Mouse (Mus musculus) A20 (cell line): ENCODE measurements around the gene Tpt1.
"Not testable (repeated sequence)": the region's sequence is repeated elsewhere in the genome, so short reads cannot be mapped to it uniquely, and the experiment has no call there.

Source experiments
- DNase-seq: peaks from one replicate; pipeline ENCODE4 v3.0.0-alpha.2; 2011; ENCODE audit warnings: low read depth, low spot score

Gene Tpt1

DNA sequence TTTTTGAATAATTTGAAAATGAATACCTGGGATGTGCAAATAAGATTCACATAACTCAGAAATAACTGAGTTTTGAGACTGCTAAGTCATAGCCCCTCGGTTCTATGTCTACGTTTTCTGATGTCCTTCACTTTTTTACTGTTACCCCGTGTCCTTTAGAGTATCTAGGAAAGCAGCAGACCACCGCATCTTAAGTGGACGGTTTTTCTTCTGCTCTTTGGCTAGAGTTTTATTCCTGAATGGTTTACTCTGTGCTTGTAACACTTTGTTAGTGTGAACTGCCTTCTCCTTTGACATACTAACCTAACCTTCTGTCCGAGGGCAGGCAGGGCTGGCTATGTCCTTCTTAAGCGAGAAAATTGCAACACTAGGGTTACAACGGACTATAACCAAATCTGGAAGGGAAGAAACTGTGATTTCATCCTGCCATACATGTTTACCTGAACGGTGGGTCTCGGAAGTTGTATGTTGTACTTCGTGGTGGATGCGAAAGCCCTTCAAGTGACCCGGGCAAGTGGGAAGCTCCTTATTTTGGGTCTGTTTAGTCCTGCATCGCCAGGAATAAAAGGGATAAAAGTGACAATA lies 690 bp upstream of the Tpt1 start:
- no peak for DNase-seq

DNA sequence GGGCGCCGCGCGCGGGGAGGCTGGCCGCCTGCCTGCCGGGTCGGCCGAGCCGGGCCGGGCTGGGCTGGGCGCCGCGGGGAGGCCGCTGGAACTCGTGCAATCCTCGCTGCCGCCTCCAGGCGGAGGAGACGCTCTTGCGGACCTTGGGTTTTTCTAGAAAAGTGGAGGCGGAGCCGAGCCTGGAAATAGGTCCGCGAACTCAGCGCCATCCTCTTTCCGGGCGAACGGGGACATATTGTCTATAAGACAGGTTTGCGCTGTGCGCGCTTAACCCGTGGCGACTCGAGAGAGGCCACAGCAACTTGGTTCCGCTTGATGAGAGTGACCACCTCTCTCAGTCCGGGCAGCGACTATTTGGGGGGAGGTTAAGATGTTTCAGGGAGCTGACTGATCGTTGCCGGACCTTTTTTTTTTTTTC lies 814 bp downstream of the Tpt1 start:
- DNase-seq = peak; percentile 87

DNA sequence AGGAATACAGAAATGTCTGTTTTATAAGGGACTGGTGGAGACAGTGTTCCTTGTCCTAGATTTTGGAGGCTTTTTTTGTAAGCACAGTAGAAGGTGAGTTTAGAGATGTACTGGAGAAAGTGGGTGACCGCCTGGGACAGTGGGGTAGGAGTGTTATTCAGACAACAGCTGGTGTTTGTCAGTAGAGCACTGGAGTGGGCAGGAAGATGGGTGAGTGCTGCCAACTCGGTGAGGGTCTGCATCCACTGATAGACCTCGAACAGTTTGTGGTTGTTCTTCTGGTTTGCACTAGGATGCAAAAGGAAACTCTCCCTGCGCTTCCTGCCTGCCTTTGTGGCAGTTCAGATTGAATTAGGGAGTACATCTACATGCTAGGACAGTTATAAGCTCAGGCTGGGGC lies 2.8 kb downstream of the Tpt1 start:
- no peak for DNase-seq

DNA sequence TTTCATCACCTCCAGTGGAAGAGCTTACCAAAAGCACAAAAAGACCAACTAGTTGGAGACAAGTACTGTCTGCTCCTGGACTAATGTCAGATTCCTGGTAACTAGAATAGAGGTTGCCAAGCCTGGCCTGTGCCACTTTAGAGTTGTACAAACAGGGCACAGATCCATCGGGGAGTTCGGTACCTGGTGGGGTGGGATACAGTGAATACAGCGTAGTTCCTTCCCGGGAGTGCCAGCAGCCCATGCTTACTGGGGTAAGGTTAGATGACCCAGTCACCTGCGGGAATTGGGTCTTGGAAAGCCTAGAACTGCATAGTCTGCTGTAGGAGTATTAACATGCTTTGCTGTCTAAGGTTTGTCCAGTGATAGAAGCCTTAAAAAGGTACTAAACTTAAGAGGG lies 3.6 kb downstream of the Tpt1 start:
- DNase-seq = no peak

DNA sequence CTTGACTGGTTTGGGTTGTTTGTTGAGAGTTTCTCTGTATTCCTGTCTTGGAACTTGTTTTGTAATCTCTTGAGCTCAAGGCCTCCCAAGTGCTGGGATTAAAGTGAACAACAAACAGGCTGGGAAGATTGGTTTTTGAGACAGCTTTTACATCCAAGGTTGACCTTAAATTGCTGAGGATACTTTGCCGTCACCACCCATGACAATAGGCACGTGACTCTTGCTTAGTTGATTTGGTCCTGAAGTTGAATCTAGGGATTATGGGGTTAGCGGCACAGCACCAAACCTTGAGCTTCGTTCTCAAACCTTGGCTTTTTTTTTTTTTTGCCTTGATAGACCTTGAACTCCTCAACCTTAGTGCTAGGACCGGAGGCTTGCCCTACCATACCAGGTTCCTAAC lies 4.3 kb downstream of the Tpt1 start:
- DNase-seq = no peak

DNA sequence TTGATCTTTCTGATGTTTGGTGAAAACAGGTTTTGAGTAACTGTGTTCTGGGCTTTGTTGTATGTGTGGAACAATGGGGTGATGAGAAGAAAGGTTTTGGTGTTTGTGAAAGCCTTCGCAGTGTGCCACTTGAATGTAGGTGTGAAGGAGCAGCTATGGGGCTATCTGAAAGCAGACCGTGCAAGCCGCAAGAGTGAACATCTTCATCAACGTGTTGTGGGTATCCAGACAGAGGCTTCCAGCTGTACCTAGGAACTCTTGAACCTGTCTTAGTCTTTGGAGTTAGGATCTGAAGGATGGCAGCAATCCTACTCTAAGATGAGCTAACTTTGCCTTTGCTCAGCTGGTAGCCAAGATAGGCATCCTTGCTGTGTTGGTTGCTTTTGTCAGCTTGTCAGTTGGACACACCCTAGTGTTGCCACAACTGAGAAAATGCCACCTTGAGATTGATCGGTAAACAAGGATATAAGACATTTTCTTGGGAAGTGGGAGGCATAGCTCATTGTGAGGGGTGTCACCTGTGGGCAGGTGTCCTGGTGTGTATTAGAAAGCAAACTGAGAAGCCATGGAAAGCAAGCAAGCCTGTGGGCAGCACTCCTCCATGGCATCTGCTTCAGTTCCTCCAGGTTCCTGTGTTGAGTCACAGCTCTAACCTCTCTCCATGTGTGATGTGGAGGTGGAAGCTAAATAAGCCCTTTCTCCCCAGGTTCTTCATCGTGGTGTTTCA lies 5.1 kb downstream of the Tpt1 start:
- DNase-seq = no peak

DNA sequence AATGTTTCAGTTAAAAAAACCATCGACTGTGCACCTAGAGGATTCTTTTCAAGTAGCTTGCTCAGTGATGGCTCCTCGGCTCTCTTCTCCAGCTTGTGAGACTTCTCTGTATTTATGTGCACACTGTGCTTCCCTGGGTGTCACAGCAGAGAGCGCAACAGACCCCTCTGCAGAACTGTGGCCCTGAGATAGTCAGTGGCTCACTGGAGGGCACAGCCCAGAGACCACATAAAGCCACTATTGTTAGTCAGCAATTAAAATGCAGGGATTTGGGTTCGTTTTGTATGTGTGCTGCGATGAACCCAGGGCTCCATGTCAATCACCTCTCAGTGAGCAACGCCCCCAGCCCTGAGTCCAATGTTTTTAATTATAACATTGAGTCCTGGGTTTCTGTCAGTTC lies 5.9 kb downstream of the Tpt1 start:
- DNase-seq = no peak

DNA sequence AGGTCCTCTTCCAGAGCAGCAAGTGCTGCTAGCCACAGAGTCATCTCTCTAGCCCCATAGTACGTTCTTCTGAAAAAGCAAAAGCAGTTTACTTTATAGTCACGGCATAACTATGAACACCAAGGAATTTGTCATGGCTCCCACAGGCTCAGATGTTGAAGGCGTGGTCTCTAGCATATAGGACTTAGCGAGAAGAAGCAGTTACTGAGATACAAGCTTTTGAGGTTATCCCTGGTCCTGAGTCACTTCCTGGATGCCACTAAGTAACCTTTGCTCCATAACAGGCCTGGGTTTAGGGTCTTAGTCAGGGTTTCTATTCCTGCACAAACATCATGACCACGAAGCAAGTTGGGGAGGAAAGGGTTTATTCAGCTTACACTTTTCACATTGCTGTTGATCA lies 7.1 kb downstream of the Tpt1 start:
- DNase-seq = no peak

DNA sequence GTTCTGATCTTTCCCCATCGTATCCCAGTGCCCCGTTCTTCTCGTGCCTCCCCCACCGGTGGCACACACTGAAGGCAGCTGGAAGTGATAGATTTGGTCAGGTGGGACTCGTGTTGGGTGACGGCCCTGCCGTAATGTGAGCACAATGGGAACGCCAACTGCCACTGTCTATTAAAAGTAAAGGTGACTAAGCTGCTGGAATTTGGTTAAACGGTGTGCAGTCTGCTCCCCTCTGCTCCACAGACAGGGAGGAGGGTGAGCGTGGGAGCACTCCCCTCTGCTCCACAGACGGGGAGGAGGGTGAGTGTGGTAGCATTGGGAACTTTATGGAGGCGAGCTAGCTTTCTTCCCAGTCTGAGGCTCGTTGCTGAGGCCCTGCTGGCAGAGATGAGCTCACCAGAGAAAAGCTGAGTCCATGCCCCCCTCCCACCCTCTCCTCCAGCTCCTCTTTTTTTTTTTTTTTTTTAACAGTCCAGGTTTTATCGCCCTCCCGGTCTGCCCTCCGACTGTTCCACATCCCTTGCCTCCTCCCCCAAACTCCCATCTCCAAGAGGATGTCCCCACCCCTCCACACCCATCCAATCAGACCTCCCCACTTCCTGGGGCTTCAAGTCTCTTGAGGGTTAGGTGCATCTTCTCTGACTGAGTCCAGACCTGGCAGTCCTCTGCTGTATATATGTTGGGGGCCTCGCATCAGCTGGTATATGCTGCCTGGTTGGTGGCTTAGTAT lies 10.5 kb downstream of the Tpt1 start:
- DNase-seq = no peak

DNA sequence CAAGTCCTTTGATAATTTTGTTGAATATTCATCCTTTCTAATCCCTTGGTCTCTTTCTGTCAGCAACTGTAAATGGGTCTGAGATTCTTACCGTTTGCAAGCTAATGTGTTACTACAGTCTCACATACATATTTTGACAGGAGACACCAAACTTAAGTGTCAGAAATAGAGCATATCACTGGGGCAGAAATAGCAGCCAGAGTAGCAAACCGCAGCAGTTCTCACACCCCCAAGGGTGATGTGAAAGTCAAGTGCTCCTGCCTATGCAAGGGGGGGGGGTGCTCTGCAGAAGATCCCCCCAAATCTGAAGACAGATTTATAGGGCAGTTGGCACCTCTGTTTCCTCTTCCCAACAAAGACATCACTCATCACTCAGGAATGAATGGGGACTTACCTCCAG lies 13.3 kb downstream of the Tpt1 start:
- peak; percentile 60 for DNase-seq

DNA sequence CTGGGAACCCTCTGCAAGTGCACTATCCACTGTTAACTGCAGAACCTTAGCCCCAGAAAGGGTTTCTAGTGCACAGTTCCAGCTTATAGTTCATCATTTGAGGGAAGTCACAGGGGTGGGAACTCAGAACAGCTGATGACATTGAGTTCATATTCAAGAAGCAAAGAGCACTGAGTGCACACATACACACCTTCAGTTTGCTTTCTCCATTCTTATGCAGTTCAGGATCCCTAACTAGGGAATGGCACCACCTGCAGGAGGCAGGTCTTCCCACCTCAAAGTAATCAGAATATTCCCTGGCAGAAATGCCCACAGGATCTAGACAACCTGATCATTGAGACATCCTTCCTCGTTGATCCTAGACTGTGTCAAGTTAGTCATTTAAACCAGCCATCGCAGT lies 14.7 kb downstream of the Tpt1 start:
- no peak for DNase-seq

DNA sequence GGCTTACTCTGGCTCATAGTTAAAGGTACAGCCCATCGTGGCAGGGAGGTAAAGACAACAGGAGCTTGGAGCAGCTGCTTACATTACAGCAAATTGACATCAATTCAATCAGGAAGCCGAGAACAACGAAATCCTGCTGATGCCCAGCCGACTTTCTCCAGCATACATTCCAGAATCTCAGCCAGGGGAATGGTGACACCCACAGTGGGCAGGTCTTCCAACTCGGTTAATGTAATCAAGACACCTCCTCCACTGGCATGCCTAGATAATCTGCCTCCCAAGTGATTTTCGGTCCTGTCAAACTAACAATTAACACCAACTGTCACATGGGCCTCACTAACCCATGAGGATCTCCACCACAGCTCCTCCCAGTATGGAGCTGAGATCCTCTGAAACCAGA lies 17.8 kb downstream of the Tpt1 start:
- DNase-seq = no peak

DNA sequence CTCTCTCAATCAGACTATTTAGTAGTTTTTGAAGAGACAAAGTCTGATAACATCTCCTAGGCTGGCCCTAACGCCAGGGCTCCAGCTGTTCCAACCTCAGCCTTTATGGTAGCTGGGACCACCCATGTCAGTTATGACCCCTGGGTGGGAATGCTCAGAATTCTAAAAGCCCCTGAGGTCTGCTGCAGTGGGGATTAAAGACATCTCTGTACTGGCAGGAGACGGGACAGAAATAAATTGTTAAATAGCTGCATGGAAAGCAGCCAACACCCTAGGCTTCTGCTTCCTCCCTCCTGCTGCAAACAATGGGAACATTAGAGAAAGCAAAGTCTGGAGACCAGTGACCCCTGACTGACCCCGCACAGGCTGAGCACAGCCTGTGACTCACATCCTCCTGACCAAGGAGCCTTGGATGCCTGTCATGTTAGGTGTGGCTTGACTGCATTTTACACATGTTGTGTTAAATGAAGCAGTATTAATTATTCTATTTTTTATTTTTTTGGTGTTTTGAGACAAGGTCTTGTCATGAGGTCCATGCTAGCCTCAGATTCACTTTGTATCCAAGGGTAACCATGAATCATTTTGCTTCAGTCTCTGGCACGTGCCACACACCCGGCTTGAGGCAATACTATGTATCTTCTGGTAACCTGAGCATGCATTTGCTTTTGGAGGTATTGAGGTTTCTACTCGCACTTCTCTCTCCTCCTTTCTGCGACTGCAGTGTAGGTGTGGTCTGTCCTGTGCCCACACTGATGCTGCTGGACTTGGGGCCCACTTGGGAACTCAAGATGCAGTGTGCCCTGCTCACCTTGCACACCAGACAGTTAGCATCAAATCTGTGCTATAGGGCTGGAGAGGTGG lies 18.9 kb downstream of the Tpt1 start:
- DNase-seq = no peak

DNA sequence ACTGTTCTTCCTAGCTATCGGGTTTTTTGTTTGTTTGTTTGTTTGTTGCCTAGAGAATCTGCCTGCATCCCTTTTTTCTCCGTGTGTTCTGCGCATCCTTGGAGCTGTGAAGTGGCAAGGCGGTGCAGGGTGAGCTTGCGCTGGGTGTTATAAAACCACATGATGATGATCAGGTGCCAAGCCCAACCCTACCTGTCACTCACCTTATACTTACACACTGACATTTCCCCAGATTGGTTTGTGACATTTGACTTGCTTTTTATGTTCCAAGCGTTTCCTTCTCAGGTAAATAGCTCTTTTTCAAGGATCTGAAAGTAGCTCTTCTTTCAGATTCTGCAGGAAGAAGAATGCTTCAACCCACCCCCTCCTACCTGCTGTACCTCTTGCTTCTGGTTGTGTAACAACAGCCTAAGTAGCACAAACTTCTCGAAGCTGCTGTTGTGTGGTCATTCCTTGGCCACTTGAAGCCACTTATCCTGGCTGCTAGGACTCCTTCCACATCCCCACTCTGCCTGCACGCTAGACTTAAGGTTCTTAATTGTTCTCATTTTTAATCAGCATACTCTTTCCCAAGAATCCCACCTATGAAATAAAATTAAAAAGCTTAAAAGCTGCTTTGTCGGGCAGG lies 21.9 kb downstream of the Tpt1 start:
- DNase-seq = no peak

DNA sequence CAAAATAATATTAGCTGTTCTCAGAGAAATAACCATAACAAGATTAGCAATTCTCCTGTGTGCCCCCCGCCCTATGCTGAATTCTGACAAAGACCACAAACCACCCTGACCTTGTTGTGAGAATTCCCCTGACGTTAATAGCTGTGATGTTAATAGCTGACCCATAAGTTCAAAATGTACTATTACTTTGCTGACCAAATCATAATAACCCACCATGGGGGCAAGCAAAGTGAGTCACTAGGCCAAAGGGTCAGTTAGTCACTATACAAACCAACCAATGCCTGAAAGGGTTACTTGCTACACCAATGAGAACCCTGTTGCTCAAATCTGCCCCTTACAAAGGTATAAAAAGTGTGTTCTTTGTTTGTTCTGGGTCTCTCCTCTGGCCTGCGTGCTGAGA lies 23.1 kb downstream of the Tpt1 start:
- not testable (repeated sequence) for DNase-seq

DNA sequence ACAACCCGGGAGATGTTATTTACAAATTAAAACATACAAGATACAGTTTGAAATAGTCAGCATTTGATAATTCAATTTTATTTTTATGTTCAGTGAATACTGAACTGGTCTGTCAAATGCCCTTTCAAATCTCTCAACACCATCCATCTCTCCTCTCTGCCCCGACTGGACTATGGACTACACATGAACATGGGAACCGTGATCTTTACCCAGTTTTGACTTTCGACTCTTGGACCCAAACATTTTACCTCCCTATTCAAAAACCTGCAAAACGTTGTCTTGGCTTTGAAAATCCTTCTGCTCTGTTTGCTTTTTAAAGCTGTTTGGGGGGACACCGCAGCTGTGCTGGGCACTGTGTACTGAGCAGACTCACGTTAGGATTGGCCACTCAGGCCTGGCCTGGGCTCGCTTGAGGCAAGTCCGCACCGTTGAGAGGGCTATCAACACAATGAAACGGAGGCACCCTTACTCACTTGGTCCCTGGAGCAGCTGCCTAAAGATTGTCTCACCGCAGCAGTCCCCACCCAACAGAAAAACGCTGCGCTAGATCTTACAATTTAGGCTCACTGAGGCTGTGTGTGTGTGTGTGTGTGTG lies 25.0 kb downstream of the Tpt1 start:
- DNase-seq = no peak

DNA sequence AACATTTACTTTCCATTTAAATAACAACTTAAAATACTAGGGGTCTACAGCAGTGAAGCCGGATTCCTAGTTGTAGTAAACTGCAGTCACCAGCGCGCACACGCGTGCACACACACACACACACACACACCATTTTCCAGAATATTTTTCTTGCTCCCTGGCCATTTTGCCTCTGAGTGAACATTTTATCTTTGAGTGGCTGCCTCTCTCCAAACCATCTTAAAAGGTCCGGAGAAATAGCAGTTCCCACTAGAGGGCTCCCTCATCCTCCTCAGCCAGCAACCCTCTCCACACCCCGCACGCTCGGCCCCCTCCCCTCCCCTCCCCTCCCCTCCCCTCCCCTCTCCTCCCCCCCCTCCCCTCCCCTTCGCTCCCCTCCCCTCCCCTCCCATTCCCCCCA lies 25.7 kb downstream of the Tpt1 start:
- DNase-seq = peak; percentile 60

DNA sequence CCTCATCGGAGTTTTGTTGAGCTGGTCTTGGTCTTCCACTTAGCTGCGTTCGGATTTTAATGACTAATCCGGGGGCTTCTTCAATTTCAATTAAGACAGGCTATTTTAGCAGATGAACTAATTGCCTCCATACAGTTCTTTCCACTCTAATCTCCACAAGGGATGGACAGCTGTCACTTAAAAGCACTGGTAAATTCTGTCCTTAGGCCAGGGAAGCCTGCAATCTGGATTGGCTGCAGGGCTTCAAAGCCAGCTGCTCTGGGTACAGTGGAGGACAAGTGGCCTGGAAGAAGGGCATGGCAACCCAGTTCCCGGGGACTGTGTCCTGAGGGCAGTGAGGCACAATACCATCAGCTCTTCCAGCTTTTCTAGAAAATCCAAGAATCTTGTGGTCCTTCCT lies 26.2 kb downstream of the Tpt1 start:
- DNase-seq = no peak

DNA sequence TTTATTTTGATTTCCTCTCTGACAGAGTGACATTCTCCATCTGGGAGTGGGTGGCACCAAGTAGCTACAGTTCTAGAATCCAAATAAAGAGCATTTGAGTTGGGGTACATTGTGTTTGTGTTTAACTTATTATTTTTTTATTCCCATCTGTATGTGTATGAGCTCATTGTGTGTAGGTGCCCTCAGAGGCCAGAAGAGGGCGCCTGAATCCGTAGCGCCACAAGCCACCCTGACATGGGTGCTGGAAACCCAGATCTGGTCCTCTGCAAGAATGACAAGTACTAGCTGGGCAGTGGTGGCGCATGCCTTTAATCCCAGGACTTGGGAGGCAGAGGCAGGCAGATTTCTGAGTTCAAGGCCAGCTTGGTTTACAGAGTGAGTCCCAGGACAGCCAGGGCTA lies 26.9 kb downstream of the Tpt1 start:
- DNase-seq = no peak

DNA sequence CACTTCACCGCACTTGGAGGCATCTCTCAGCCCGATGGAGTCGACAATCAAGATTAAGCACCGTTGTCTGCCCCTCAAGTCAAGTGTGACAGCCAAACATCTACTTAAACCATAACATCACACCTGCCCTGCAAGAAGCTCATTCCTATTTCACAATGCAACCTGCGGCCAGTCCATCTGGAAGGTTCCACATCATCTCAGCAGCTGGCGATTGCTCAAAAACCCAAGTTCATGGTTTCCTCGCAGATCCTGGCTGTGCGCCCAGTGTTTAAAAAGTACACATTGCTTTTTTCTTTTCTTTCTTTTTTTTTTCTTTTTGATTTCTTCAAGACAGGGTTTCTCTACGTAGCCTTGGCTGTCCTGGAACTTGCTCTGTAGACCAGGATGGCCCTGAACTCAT lies 28.7 kb downstream of the Tpt1 start:
- no peak for DNase-seq

DNA sequence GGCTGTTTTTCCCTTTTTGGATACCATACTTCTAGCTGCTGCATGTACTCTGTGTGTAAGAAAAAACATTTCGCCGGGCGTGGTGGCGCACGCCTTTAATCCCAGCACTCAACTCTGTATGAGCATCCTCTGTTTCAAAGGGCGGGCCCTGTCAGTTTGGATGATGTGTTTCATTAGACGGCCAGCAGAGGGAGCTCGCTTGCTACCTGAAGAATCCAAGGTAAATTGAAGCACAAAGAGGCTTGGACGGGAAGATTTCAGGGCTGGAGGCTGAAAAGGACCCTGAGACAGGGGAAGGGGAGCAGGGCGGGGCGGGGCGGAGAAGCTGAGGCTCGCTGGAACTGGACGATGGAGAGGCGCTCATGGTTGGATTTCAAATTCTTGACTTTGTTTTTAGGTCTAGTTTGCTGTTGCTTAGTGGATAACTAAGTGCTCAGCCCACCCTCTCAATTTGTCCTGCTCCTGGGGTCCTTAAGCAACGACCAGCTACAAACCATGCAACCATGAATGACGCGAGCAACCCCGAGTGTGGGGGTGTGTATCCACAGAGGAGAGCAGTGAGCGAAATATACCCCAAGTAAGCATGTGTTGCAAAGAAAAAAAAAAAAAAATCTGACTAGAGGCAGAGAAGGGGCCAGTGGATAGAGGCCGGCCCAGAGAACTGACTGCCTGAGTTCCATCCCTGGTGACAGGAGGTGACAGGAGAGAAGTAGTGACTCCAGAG lies 31.6 kb downstream of the Tpt1 start:
- DNase-seq = peak; percentile 81
